Mouse (Mus musculus): Measurements from ENCODE around the gene Igf1r. TPM values are rescaled to one million over a fixed set of nuclear protein-coding genes. Genes with fewer than 3 reads are reported as not detected.

The Igf1r gene
- polyA plus RNA-seq, 1 experiment from 2014 or later = 23.7 TPM

DNA sequence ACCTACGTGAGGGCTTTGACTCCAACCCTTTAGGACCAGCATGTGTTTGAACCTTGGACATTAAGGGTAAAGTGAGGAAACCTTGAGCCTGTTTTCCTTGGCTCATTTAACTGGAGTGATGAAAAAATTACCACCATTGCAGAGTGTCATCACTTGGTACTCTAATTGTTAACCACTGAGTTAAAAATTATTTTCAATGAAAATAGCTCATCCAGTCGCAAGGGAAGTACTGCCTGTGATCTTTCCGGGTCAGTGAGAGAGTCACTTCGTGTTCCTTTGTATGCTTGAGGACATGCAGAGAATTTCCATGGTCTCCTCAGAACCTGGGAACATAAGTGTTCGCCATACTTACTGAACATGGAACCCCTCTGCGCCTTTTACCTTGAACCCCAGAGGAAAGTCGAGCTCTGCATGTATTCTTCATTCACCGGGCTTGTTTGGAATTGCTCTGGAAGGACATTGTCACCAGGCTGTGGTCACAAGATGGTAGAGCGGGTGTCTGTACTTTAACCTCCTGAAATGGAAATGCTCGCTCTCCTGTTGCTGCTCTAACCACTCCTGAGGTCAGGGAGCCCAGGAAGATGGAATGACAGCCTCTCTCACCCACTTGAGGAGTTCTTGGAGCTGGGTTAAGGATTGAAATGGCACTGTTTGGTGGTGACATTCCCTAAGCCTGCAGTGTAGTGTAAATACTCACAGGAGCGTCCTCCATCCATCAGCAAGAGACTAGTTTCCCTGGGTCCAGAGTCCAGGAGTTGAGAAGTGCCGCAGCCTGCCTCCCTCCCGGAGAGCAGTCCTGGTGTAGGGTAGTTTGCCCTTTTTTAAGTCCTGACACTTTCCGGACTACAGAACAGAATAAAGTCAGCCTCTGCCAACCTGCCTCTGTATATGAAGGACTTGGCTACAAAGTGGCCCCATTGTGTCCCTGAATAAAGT lies 120.2 kb downstream of the Igf1r start:
- no peak for ATAC-seq (ENCODE audit: low read depth)
- no peak overlapping the region for H3K27ac ChIP-seq (replicated peaks)
- H3K27me3 ChIP-seq = no peaks in the 10 kb centered on the region
- peaks cover 67% of the 10 kb centered on the region for H3K4me1 ChIP-seq (replicated peaks)
- 79% methylated on average over 14 of the region's 14 CpGs for WGBS
- H3K9ac ChIP-seq = no peak overlapping the region
- no peaks in the 10 kb centered on the region for H3K9me3 ChIP-seq
- H3K36me3 ChIP-seq = no peaks in the 10 kb centered on the region
- H3K4me2 ChIP-seq = no peak overlapping the region
- no peak overlapping the region for H3K4me3 ChIP-seq

DNA sequence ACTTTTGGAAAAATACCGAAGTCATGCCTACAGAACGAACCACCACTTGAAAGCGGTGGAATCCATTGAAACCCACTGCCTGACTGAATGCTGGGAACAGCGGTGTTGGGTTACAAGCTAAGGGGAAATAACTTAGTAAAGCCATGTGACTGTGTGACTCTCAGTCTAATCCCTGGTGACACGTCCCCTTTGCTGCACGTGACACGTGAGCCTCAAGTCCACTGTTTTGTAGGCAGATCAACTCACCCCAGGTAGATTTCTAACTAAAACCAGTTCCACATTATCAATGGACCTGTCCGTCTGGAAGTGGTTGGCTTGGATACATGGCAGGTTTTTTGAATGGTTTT lies 120.8 kb downstream of the Igf1r start:
- 44% methylated on average over 8 of the region's 8 CpGs for WGBS

DNA sequence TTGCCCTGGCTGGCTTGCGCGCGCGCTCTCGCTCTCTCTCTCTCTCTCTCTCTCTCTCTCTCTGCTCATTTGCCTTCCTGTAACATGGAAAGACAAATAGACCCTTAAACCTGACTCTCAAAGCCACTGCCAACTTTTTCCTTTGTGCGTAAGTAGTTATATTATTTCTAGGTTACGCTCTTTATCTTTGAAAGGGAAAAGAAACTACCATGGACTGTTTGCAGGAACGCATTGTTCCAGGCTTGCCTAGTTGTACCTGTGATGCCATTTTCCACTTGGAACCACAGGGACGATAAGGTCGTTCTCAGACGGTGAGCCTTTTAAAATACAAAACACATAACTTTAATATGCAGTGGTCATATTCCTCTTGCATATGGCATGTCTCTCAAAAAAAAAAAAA lies 122.1 kb downstream of the Igf1r start:
- Histone ChIP-seq H3K4me2 (no peak overlapping the region), H3K27me3 (no peaks in the 10 kb centered on the region), H3K4me1 (replicated peaks) (peaks cover 77% of the 10 kb centered on the region), H3K9ac (no peak overlapping the region), H3K27ac (replicated peaks) (no peak overlapping the region), H3K9me3 (no peaks in the 10 kb centered on the region), H3K36me3 (no peaks in the 10 kb centered on the region), H3K4me3 (no peak overlapping the region)
- no peak for ATAC-seq (ENCODE audit: low read depth)
- 87% methylated on average over 11 of the region's 11 CpGs for WGBS

More for the DNA sequence above, 120.8 kb downstream of the Igf1r start:
- no peak for ATAC-seq (ENCODE audit: low read depth)
- Histone ChIP-seq H3K9me3 (no peaks in the 10 kb centered on the region), H3K27ac (replicated peaks) (no peak overlapping the region), H3K36me3 (no peaks in the 10 kb centered on the region), H3K9ac (no peak overlapping the region), H3K4me1 (replicated peaks) (peaks cover 69% of the 10 kb centered on the region), H3K4me3 (no peak overlapping the region), H3K27me3 (no peaks in the 10 kb centered on the region), H3K4me2 (no peak overlapping the region)

- Histone ChIP-seq H3K27ac (replicated peaks) (no peak overlapping the region), H3K4me1 (replicated peaks) (peaks cover 77% of the 10 kb centered on the region), H3K36me3 (no peaks in the 10 kb centered on the region), H3K4me2 (no peak overlapping the region), H3K9me3 (no peaks in the 10 kb centered on the region), H3K4me3 (no peak overlapping the region), H3K9ac (no peak overlapping the region), H3K27me3 (no peaks in the 10 kb centered on the region)
- ATAC-seq (ENCODE audit: low read depth) = no peak
- 85% methylated on average over 3 of the region's 3 CpGs for WGBS
These were observed 122.8 kb downstream of the Igf1r start for GRCm38 (mm10) chr7:68075401-68075800.

- 49% methylated on average over 11 of the region's 11 CpGs for WGBS
- Histone ChIP-seq H3K9ac (no peak overlapping the region), H3K27me3 (no peaks in the 10 kb centered on the region), H3K9me3 (no peaks in the 10 kb centered on the region), H3K27ac (replicated peaks) (0 out of 2 replicates have a peak overlapping the region, but pooled peaks have one; percentile 3), H3K36me3 (no peaks in the 10 kb centered on the region), H3K4me2 (no peak overlapping the region), H3K4me1 (replicated peaks) (peaks cover 69% of the 10 kb centered on the region), H3K4me3 (no peak overlapping the region)
- ATAC-seq (ENCODE audit: low read depth) = no peak
These were observed 127.7 kb downstream of the Igf1r start for GRCm38 (mm10) chr7:68080122-68080845.

DNA sequence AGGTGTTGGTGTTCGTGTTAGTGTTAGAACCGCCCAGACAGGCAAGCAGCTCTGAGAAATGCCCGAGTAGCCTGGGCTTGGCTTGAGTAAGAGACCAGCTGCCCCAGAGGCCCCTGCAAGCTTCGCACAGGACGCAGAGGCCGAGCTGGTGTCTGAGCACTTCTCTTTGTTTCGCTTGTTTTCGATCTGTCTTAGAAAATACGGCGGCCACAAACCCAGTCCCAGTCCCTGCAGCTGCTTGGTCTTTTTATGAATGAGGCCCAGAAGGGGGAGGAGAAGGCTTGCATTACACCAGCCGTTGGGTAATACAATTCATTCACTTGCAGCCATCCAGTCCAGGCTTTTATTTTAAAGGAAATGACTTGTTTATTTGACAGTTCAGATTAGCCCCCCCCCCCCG lies 132.7 kb downstream of the Igf1r start:
- Histone ChIP-seq H3K4me3 (no peak overlapping the region), H3K9me3 (no peaks in the 10 kb centered on the region), H3K4me2 (peak overlapping the region; percentile 39), H3K27me3 (no peaks in the 10 kb centered on the region), H3K27ac (replicated peaks) (peak overlapping the region; percentile 90), H3K4me1 (replicated peaks) (peaks cover 82% of the 10 kb centered on the region), H3K9ac (peak overlapping the region; percentile 46), H3K36me3 (peaks cover 3% of the 10 kb centered on the region; the same call in 1 of the 2 replicates)
- 2% methylated on average over 12 of the region's 12 CpGs for WGBS
- peak; percentile 86 for ATAC-seq (ENCODE audit: low read depth)

DNA sequence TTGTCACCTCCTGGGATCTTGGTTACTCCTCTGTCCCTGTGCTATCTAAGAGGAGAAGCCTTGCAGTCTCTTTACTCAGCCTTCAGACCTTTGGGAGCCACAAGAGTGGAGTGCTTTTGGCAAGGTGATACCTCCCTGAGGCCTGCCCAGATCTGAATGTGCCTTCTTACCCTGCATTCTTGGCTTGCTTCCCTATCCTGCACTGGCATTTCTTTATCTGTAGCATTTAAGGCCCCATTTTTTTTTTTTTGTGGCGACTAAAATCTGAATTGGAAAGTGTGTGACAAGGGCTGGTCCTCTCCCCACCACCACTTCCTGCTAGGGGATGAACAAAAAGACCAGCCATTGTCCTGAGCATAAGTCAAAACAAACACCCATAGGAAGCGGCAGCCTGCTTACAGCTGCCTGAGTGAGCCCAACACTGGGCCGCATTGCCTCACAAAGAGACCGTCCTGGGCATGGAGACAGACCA lies 133.3 kb downstream of the Igf1r start:
- no peaks in the 10 kb centered on the region for H3K27me3 ChIP-seq
- H3K4me3 ChIP-seq = no peak overlapping the region
- H3K27ac ChIP-seq (replicated peaks) = peak overlapping the region; percentile 90
- H3K4me1 ChIP-seq (replicated peaks) = peaks cover 76% of the 10 kb centered on the region
- H3K4me2 ChIP-seq = peak overlapping the region; percentile 39; the same call in 1 of the 2 replicates
- peaks cover 3% of the 10 kb centered on the region; the same call in 1 of the 2 replicates for H3K36me3 ChIP-seq
- ATAC-seq (ENCODE audit: low read depth) = peak; percentile 57
- no peaks in the 10 kb centered on the region for H3K9me3 ChIP-seq
- 15% methylated on average over 4 of the region's 4 CpGs for WGBS
- peak overlapping the region; percentile 13; the same call in 1 of the 2 replicates for H3K9ac ChIP-seq

DNA sequence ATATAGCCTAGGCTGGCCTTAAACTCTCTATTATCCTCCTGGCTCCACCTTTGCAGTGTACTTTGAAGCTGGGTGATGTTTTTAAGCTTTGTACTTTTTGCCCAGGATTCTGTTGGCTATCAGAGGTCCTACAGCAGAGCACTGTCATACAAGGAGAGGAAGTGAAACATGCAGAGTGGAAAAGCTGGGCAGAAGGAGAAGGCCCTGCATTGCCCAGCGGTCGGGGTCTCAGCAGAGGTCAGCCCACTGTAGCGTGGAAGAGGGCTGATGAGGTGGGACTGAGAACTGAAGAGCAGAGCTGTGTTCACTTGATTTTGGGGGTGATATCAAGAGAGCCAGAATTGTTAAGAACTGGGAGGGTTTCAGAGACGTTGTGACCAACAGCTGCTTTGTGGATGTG lies 134.9 kb downstream of the Igf1r start:
- 63% methylated on average over 4 of the region's 4 CpGs for WGBS
- H3K4me1 ChIP-seq (replicated peaks) = peaks cover 76% of the 10 kb centered on the region
- no peak overlapping the region for H3K4me2 ChIP-seq

GRCm38 (mm10) chr7:68088825-68089224 lies 136.2 kb downstream of the Igf1r start:
- no peak overlapping the region for H3K9ac ChIP-seq
- no peak overlapping the region; the same call in 1 of the 2 replicates for H3K27ac ChIP-seq (replicated peaks)
- H3K4me2 ChIP-seq = no peak overlapping the region
- 82% methylated on average over 6 of the region's 6 CpGs for WGBS
- peaks cover 77% of the 10 kb centered on the region for H3K4me1 ChIP-seq (replicated peaks)
- H3K36me3 ChIP-seq = peaks cover 3% of the 10 kb centered on the region; the same call in 1 of the 2 replicates
- ATAC-seq (ENCODE audit: low read depth) = no peak
- H3K4me3 ChIP-seq = no peak overlapping the region
- no peaks in the 10 kb centered on the region for H3K9me3 ChIP-seq
- no peaks in the 10 kb centered on the region for H3K27me3 ChIP-seq

More for the DNA sequence above, 134.9 kb downstream of the Igf1r start:
- Histone ChIP-seq H3K4me3 (no peak overlapping the region), H3K27me3 (no peaks in the 10 kb centered on the region), H3K9ac (no peak overlapping the region), H3K27ac (replicated peaks) (no peak overlapping the region), H3K36me3 (peaks cover 3% of the 10 kb centered on the region; the same call in 1 of the 2 replicates), H3K9me3 (no peaks in the 10 kb centered on the region)
- ATAC-seq (ENCODE audit: low read depth) = no peak

DNA sequence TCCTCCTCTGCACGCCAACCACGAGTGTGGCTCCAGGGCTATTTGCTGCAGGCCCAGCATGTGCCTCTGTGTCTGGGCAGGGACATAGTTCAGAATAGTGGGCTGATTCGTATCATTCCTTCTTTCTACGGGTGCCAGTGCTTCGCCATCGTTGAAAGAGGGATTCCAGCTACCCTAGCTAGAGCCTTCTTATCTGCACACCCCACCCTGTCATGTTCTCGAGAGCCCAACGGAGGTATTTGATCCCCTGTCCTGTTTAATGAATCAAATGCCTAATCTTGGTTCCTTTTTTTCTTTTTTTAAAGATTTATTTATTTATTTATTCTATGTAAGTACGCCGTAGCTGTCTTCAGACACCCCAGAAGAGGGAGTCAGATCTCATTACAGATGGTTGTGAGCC lies 137.1 kb downstream of the Igf1r start:
- no peak overlapping the region for H3K4me2 ChIP-seq
- H3K36me3 ChIP-seq = peaks cover 3% of the 10 kb centered on the region; the same call in 1 of the 2 replicates
- H3K4me3 ChIP-seq = no peak overlapping the region
- no peaks in the 10 kb centered on the region for H3K27me3 ChIP-seq
- peaks cover 77% of the 10 kb centered on the region for H3K4me1 ChIP-seq (replicated peaks)
- no peaks in the 10 kb centered on the region for H3K9me3 ChIP-seq
- H3K9ac ChIP-seq = no peak overlapping the region
- H3K27ac ChIP-seq (replicated peaks) = no peak overlapping the region
- WGBS = 90% methylated on average over 10 of the region's 10 CpGs
- ATAC-seq (ENCODE audit: low read depth) = no peak

DNA sequence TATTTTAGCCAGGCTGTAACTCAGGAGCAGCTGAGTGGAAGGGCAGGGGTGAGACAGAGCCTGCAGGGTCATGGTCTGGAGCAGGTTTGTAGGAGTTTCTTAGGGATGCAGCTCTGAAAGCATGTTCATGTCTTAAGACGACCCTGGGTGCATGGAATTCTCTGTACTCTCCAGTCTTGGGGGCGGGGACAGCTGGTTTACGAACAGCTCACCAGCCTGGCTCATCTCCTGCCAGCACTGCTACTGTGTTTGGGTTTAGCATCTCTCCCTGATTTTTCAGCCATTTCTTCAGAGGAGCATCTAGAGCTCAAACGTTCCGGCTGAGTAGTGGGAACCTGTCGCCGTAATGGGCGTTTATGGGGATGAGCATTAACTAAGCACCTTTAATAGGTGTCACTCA lies 137.9 kb downstream of the Igf1r start:
- Histone ChIP-seq H3K4me1 (replicated peaks) (peaks cover 73% of the 10 kb centered on the region), H3K4me2 (no peak overlapping the region), H3K9me3 (no peaks in the 10 kb centered on the region), H3K9ac (no peak overlapping the region), H3K27ac (replicated peaks) (no peak overlapping the region), H3K27me3 (no peaks in the 10 kb centered on the region), H3K4me3 (no peak overlapping the region), H3K36me3 (peaks cover 3% of the 10 kb centered on the region; the same call in 1 of the 2 replicates)
- WGBS = 86% methylated on average over 8 of the region's 8 CpGs
- no peak for ATAC-seq (ENCODE audit: low read depth)

Data from neural tube, embryonic 13.5 days (tissue).